Mouse (Mus musculus): ENCODE data around the gene Psmd10. TPM values are rescaled to one million over a fixed set of nuclear protein-coding genes. Genes with fewer than 3 reads are reported as not detected.

The Psmd10 gene
- total and polyA plus RNA-seq, 2 experiments from 2014 or later, result 6.6 to 29.6 TPM

GRCm38 (mm10) chrX:140984795-140985194, 28.3 kb upstream of the Psmd10 start:
- ATAC-seq (ENCODE audit: insufficient read depth, low read depth), result no peak

GRCm38 (mm10) chrX:140983206-140983960, 26.9 kb upstream of the Psmd10 start:
- no peak for ATAC-seq (ENCODE audit: insufficient read depth, low read depth)
- DNase-seq (ENCODE audit: low spot score), result no peak
- no peak overlapping the region for H3K27ac ChIP-seq (ENCODE audit: low read depth)
- H3K9me3 ChIP-seq (replicated peaks; ENCODE audit: control insufficient read depth, low read length), result no peaks in the 10 kb centered on the region
- no peak for TF ChIP-seq CTCF (IDR thresholded peaks at IDR 0.05; ENCODE audit: low read depth)
- no peak for TF ChIP-seq EP300 (IDR thresholded peaks at IDR 0.05; ENCODE audit: low read depth)
- H3K36me3 ChIP-seq (replicated peaks; ENCODE audit: control insufficient read depth, insufficient read depth, low read length), result no peaks in the 10 kb centered on the region
- H3K4me3 ChIP-seq (ENCODE audit: low read depth, low read length), result no peak overlapping the region
- 0 out of 2 replicates have a peak, but pooled peaks cover 7% of the 10 kb centered on the region for H3K4me1 ChIP-seq (ENCODE audit: control insufficient read depth, insufficient read depth)
- no peak overlapping the region for H3K4me2 ChIP-seq (ENCODE audit: low read depth, low read length)
- WGBS, result 30% methylated on average over 6 of the region's 6 CpGs
- H3K9ac ChIP-seq (replicated peaks; ENCODE audit: low read depth, low read length), result no peak overlapping the region
- peaks cover 4% of the 10 kb centered on the region; the same call in 1 of the 2 replicates for H3K27me3 ChIP-seq (ENCODE audit: control insufficient read depth, insufficient read depth, low read length)

More at GRCm38 (mm10) chrX:140984795-140985194, 28.3 kb upstream of the Psmd10 start:
- H3K27ac ChIP-seq (ENCODE audit: low read depth), result no peak overlapping the region
- DNase-seq (ENCODE audit: low spot score), result no peak
- WGBS, result 62% methylated on average over 6 of the region's 6 CpGs
- TF ChIP-seq EP300 (IDR thresholded peaks at IDR 0.05; ENCODE audit: low read depth) (no peak), CTCF (IDR thresholded peaks at IDR 0.05; ENCODE audit: low read depth) (no peak)
- no peaks in the 10 kb centered on the region for H3K36me3 ChIP-seq (replicated peaks; ENCODE audit: control insufficient read depth, insufficient read depth, low read length)
- H3K9ac ChIP-seq (replicated peaks; ENCODE audit: low read depth, low read length), result no peak overlapping the region
- H3K4me3 ChIP-seq (ENCODE audit: low read depth, low read length), result no peak overlapping the region
- peaks cover 7% of the 10 kb centered on the region; the same call in 1 of the 2 replicates for H3K27me3 ChIP-seq (ENCODE audit: control insufficient read depth, insufficient read depth, low read length)
- H3K4me2 ChIP-seq (ENCODE audit: low read depth, low read length), result no peak overlapping the region
- 0 out of 2 replicates have a peak, but pooled peaks cover 7% of the 10 kb centered on the region for H3K4me1 ChIP-seq (ENCODE audit: control insufficient read depth, insufficient read depth)
- H3K9me3 ChIP-seq (replicated peaks; ENCODE audit: control insufficient read depth, low read length), result no peaks in the 10 kb centered on the region

- 0 out of 2 replicates have a peak, but pooled peaks cover 7% of the 10 kb centered on the region for H3K4me1 ChIP-seq (ENCODE audit: control insufficient read depth, insufficient read depth)
- H3K4me2 ChIP-seq (ENCODE audit: low read depth, low read length), result no peak overlapping the region
- ATAC-seq (ENCODE audit: insufficient read depth, low read depth) (no peak), DNase-seq (ENCODE audit: low spot score) (no peak)
- no peaks in the 10 kb centered on the region for H3K36me3 ChIP-seq (replicated peaks; ENCODE audit: control insufficient read depth, insufficient read depth, low read length)
- no peaks in the 10 kb centered on the region for H3K9me3 ChIP-seq (replicated peaks; ENCODE audit: control insufficient read depth, low read length)
- H3K27me3 ChIP-seq (ENCODE audit: control insufficient read depth, insufficient read depth, low read length), result no peaks in the 10 kb centered on the region
- H3K4me3 ChIP-seq (ENCODE audit: low read depth, low read length), result no peak overlapping the region
- TF ChIP-seq EP300 (IDR thresholded peaks at IDR 0.05; ENCODE audit: low read depth), result no peak
- TF ChIP-seq CTCF (IDR thresholded peaks at IDR 0.05; ENCODE audit: low read depth), result no peak
- no peak overlapping the region for H3K27ac ChIP-seq (ENCODE audit: low read depth)
- WGBS, result 58% methylated on average over 4 of the region's 4 CpGs
- H3K9ac ChIP-seq (replicated peaks; ENCODE audit: low read depth, low read length), result no peak overlapping the region
These were observed 23.6 kb upstream of the Psmd10 start for GRCm38 (mm10) chrX:140980163-140980562.

- WGBS, result 39% methylated on average over 2 of the region's 2 CpGs
- Histone ChIP-seq H3K27ac (ENCODE audit: low read depth) (peak overlapping the region; percentile 46; the same call in 1 of the 2 replicates), H3K36me3 (replicated peaks; ENCODE audit: control insufficient read depth, insufficient read depth, low read length) (no peaks in the 10 kb centered on the region)
These were observed 23.0 kb upstream of the Psmd10 start for GRCm38 (mm10) chrX:140979546-140979945.

GRCm38 (mm10) chrX:140978943-140979342, 22.4 kb upstream of the Psmd10 start:
- no peak for ATAC-seq (ENCODE audit: insufficient read depth, low read depth)
- H3K27me3 ChIP-seq (ENCODE audit: control insufficient read depth, insufficient read depth, low read length), result no peaks in the 10 kb centered on the region
- WGBS, result 88% methylated on average over 1 of the region's 1 CpGs
- DNase-seq (ENCODE audit: low spot score), result no peak
- no peak overlapping the region for H3K9ac ChIP-seq (replicated peaks; ENCODE audit: low read depth, low read length)
- H3K4me1 ChIP-seq (ENCODE audit: control insufficient read depth, insufficient read depth), result 0 out of 2 replicates have a peak, but pooled peaks cover 7% of the 10 kb centered on the region
- no peaks in the 10 kb centered on the region for H3K9me3 ChIP-seq (replicated peaks; ENCODE audit: control insufficient read depth, low read length)
- no peaks in the 10 kb centered on the region for H3K36me3 ChIP-seq (replicated peaks; ENCODE audit: control insufficient read depth, insufficient read depth, low read length)
- H3K4me3 ChIP-seq (ENCODE audit: low read depth, low read length), result no peak overlapping the region
- no peak overlapping the region for H3K4me2 ChIP-seq (ENCODE audit: low read depth, low read length)
- TF ChIP-seq CTCF (IDR thresholded peaks at IDR 0.05; ENCODE audit: low read depth) (no peak), EP300 (IDR thresholded peaks at IDR 0.05; ENCODE audit: low read depth) (no peak)
- H3K27ac ChIP-seq (ENCODE audit: low read depth), result peak overlapping the region; percentile 46; the same call in 1 of the 2 replicates

More at GRCm38 (mm10) chrX:140979546-140979945, 23.0 kb upstream of the Psmd10 start:
- TF ChIP-seq EP300 (IDR thresholded peaks at IDR 0.05; ENCODE audit: low read depth), result no peak
- no peak for TF ChIP-seq CTCF (IDR thresholded peaks at IDR 0.05; ENCODE audit: low read depth)
- Histone ChIP-seq H3K27me3 (ENCODE audit: control insufficient read depth, insufficient read depth, low read length) (no peaks in the 10 kb centered on the region), H3K4me1 (ENCODE audit: control insufficient read depth, insufficient read depth) (0 out of 2 replicates have a peak, but pooled peaks cover 7% of the 10 kb centered on the region), H3K9ac (replicated peaks; ENCODE audit: low read depth, low read length) (no peak overlapping the region), H3K4me2 (ENCODE audit: low read depth, low read length) (no peak overlapping the region), H3K4me3 (ENCODE audit: low read depth, low read length) (no peak overlapping the region), H3K9me3 (replicated peaks; ENCODE audit: control insufficient read depth, low read length) (no peaks in the 10 kb centered on the region)
- DNase-seq (ENCODE audit: low spot score) (peak; percentile 31), ATAC-seq (ENCODE audit: insufficient read depth, low read depth) (peak; percentile 58)

Measured in heart, postnatal 0 days (tissue).